Mouse (Mus musculus) forebrain, embryonic 13.5 days (tissue): ENCODE data around the gene Ubr1. TPM values are rescaled to one million over a fixed set of nuclear protein-coding genes. Genes with fewer than 3 reads are reported as not detected.

Source experiments
- ATAC-seq: fragments of 200-750 bp; cut with Nextera tagmentation; 2 replicates; pipeline ENCODE4 v1.8.0; 2017
- H3K27ac ChIP-seq: fragments of 300-500 bp; sonication (generic); 2 replicates; pipeline ENCODE4 v1.5.1; 2015; ENCODE audit warnings: inconsistent platforms, mild to moderate bottlenecking, moderate library complexity
- H3K27me3 ChIP-seq: fragments of 300-500 bp; sonication (generic); 2 replicates; pipeline ENCODE4 v1.6.1; 2015; ENCODE audit warnings: mild to moderate bottlenecking, inconsistent platforms
- H3K36me3 ChIP-seq: fragments of 300-500 bp; sonication (generic); 2 replicates; pipeline ENCODE4 v1.6.1; 2015; ENCODE audit warnings: mild to moderate bottlenecking, inconsistent platforms; ENCODE audit not compliant: poor library complexity, severe bottlenecking
- H3K4me1 ChIP-seq: fragments of 300-500 bp; sonication (generic); 2 replicates; pipeline ENCODE4 v1.6.1; 2015; ENCODE audit warnings: inconsistent platforms
- H3K4me2 ChIP-seq: fragments of 300-500 bp; sonication (generic); 2 replicates; pipeline ENCODE4 v1.6.1; 2015; ENCODE audit warnings: inconsistent platforms, mild to moderate bottlenecking, moderate library complexity
- H3K4me3 ChIP-seq: fragments of 300-500 bp; sonication (generic); 2 replicates; pipeline ENCODE4 v1.5.1; 2015; ENCODE audit warnings: mild to moderate bottlenecking, inconsistent platforms
- H3K9ac ChIP-seq: fragments of 300-500 bp; sonication (generic); 2 replicates; pipeline ENCODE4 v1.6.1; 2015; ENCODE audit warnings: mild to moderate bottlenecking, inconsistent platforms
- H3K9me3 ChIP-seq: fragments of 300-500 bp; sonication (generic); replicated peaks from 2 replicates; pipeline ENCODE4 v1.6.1; 2016; ENCODE audit warnings: inconsistent platforms
- WGBS: fragments of 180-500 bp; shearing (Covaris S2); methylation state at CpG from one replicate; pipeline ENCODE4 v1.1.7; 2015; 5-methylcytosine and 5-hydroxymethylcytosine counted together
- polyA plus RNA-seq: library from polyadenylated mRNA; unstranded; fragments of >200 nt; fragmentation: Nextera tagmentation; extraction: Ambion mirVana; gene quantifications from 2 replicates; pipeline ENCODE4 v1.2.1, GENCODE M21; 2015

Gene Ubr1
- polyA plus RNA-seq, 1 experiment from 2014 or later, result 32.1 TPM

DNA sequence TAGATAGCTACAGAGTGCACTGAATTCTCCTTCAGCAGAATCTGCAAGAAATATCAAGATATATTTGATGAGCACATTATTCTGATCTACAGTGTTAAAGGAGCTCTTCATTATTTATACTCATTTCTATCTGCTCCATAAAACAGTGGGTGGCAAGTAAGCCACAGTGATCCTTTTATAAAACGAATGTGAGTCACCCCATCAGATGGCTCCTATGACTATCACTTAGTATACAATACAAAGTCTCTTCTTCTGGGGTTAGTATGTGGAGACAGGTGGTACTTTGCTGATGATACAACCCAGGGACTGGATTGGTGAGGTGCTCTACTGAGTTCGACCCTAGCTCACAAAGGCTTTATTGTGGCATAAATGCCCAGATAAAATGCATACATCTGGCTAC lies 97.3 kb downstream of the Ubr1 start:
- Histone ChIP-seq H3K4me2 (no peak overlapping the region), H3K9me3 (no peaks in the 10 kb centered on the region), H3K9ac (no peak overlapping the region), H3K27me3 (no peaks in the 10 kb centered on the region), H3K4me3 (no peak overlapping the region), H3K4me1 (peaks cover 2% of the 10 kb centered on the region; the same call in 1 of the 2 replicates), H3K27ac (no peak overlapping the region), H3K36me3 (peaks cover 69% of the 10 kb centered on the region)
- 82% methylated on average over 2 of the region's 2 CpGs for WGBS
- ATAC-seq, result no peak

DNA sequence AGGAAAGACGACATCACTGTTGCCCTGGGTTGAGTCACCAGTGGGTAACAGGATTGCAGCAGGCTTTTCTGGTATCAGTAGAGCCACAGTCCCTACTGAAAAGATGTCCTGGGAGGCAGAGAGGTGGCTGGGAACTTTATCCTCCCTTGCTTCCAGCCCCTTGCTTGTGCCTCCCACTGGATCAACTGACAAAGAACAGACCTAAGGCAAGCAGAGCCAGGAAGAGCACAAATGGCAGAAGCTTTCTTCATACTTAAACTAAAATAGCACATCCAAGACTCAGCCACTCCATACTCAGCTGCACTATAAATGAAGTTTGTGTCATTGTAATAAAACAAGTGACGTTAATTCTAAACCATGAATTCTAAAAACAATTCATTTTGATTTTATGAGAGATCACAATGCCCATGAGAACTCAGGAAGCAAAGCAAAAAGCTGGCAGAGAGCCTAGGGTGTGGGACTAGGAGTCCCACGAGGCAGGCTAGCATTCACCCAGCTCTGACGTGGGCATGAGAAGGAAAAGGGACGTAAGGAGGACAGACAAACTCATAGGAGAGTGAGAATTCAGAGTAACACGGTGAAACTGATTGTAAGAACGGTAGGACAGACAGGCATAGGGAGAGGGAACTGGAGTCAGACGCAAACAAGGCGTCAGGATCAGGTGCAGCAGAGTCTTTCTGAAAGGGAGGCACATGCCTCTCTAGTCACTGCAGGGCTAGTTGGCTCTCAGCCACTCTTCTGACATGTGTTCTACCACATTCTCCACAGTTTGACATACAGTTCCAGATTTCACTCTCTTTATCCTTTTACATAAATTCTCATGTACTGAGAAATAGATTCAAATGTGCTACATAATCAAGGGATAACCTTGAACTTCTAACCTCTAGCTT lies 98.8 kb downstream of the Ubr1 start:
- Histone ChIP-seq H3K9me3 (no peaks in the 10 kb centered on the region), H3K4me2 (no peak overlapping the region), H3K36me3 (peaks cover 68% of the 10 kb centered on the region), H3K27ac (no peak overlapping the region), H3K9ac (no peak overlapping the region), H3K27me3 (no peaks in the 10 kb centered on the region), H3K4me1 (peaks cover 2% of the 10 kb centered on the region; the same call in 1 of the 2 replicates), H3K4me3 (no peak overlapping the region)
- WGBS, result 80% methylated on average over 9 of the region's 9 CpGs
- ATAC-seq, result no peak

DNA sequence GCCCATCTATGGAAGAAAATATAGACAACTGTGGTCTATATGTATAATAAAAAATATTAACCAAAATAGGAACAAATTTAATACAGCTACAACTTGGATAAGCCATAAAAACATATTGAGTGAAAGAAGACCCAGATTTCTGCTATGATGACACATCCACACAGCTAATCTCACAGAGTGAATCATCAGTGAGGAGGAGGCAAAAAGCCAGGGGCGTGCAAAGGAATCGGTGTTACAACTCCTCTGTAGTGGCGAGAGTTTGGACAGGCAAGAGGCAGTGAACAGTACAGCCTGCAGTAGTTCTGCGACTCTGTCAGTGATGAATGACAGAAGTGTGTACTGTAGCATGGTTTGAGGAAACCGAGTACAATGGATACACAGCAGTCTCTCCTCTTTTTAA lies 103.2 kb downstream of the Ubr1 start:
- H3K36me3 ChIP-seq, result peaks cover 58% of the 10 kb centered on the region
- no peak overlapping the region for H3K4me3 ChIP-seq
- peaks cover 2% of the 10 kb centered on the region; the same call in 1 of the 2 replicates for H3K4me1 ChIP-seq
- no peak overlapping the region for H3K9ac ChIP-seq
- ATAC-seq, result no peak
- WGBS, result 93% methylated on average over 5 of the region's 5 CpGs
- no peaks in the 10 kb centered on the region for H3K9me3 ChIP-seq
- no peak overlapping the region for H3K4me2 ChIP-seq
- no peak overlapping the region for H3K27ac ChIP-seq
- no peaks in the 10 kb centered on the region for H3K27me3 ChIP-seq

DNA sequence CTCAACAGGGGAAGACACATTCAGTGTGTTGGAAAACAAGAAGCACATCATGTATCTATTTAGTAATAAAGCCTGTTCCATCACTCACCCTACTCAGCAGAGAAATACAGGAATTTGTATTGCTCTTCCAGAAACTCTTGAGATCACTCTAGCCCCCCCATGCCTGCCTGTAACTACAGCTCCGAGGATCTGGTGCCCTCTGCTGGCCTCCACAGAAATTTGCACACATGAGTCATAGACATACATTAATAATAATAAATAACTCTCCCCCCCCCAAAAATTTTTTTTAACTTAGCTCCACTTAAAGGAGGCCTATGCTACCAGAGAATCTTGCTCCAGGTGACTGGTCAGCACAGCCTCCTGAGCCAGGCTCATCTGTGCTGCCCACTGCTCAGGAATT lies 104.0 kb downstream of the Ubr1 start:
- Histone ChIP-seq H3K27ac (no peak overlapping the region), H3K9me3 (no peaks in the 10 kb centered on the region), H3K36me3 (peaks cover 58% of the 10 kb centered on the region), H3K4me1 (peaks cover 2% of the 10 kb centered on the region; the same call in 1 of the 2 replicates), H3K27me3 (no peaks in the 10 kb centered on the region), H3K4me2 (no peak overlapping the region), H3K4me3 (no peak overlapping the region), H3K9ac (no peak overlapping the region)
- ATAC-seq, result no peak
- 32% methylated on average over 1 of the region's 1 CpGs for WGBS

DNA sequence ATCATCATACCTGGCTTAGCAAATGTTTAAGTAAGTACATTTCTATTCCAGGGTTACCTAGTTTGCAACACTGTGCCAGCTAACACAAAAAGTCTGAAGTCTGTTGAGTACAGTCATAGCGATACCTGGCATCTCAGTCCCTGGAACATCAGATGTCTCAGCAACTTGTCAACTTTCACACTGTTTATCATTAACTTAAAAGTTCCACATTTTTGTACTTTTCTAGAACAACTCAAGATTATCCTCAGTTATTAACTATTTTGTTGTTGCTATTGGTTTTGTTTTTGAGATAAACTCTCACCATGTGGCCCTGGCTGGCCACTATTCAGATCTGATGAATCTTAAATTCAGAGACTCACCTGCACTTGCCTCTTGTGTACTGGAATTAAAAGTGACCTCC lies 107.1 kb downstream of the Ubr1 start:
- H3K9me3 ChIP-seq, result no peaks in the 10 kb centered on the region
- H3K36me3 ChIP-seq, result peaks cover 52% of the 10 kb centered on the region
- H3K4me1 ChIP-seq, result no peaks in the 10 kb centered on the region
- no peak overlapping the region for H3K27ac ChIP-seq
- H3K27me3 ChIP-seq, result no peaks in the 10 kb centered on the region
- WGBS, result 95% methylated on average over 1 of the region's 1 CpGs
- H3K4me2 ChIP-seq, result no peak overlapping the region
- no peak overlapping the region for H3K4me3 ChIP-seq
- no peak for ATAC-seq
- H3K9ac ChIP-seq, result no peak overlapping the region

DNA sequence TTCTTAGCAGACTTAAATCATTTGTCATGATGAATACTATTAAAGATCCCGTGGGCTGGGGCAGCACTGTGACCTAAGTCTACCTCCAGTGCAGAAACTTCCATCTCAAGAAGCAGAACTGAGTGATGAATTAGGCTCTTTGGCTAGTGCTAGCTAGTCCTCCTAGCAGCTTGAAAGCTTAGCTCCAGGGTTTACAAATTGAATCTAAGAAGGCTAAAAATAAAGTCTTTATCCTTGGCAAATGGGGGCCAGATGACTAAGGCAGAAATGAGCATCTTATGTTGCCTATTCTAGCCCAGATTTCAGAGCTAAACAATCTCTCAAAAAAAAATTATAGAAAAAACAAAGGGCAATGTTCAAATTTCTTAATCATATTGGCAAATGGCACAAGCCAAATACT lies 109.8 kb downstream of the Ubr1 start:
- H3K9ac ChIP-seq, result no peak overlapping the region
- 94% methylated on average over 1 of the region's 1 CpGs for WGBS
- H3K27ac ChIP-seq, result no peak overlapping the region
- no peaks in the 10 kb centered on the region for H3K27me3 ChIP-seq
- peaks cover 41% of the 10 kb centered on the region for H3K36me3 ChIP-seq
- no peaks in the 10 kb centered on the region for H3K9me3 ChIP-seq
- no peaks in the 10 kb centered on the region for H3K4me1 ChIP-seq
- H3K4me2 ChIP-seq, result no peak overlapping the region
- ATAC-seq, result no peak
- H3K4me3 ChIP-seq, result no peak overlapping the region

DNA sequence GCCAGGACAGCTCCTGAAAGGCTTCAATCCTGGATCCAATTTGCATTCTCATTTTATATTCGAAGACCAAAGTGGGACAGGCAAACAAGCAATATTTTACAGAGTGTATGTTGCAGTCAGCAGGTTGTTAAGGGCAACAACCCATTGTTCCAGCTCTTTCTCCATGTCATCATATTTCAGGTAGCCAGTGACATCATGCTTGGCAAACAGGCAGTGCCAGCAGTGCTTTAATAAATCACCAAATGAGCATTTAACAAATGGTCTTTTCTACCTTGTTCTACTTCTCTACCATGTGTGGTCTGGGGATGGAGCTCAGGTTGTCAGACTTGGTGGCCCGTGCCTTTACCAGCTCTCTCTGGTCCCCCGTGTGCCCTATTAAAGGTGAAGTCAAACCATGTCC lies 112.4 kb downstream of the Ubr1 start:
- peaks cover 26% of the 10 kb centered on the region for H3K36me3 ChIP-seq
- no peak overlapping the region for H3K27ac ChIP-seq
- H3K9ac ChIP-seq, result no peak overlapping the region
- no peak overlapping the region for H3K4me2 ChIP-seq
- 87% methylated on average over 3 of the region's 3 CpGs for WGBS
- ATAC-seq, result no peak
- H3K9me3 ChIP-seq, result no peaks in the 10 kb centered on the region
- H3K27me3 ChIP-seq, result no peaks in the 10 kb centered on the region
- no peaks in the 10 kb centered on the region for H3K4me1 ChIP-seq
- H3K4me3 ChIP-seq, result no peak overlapping the region

DNA sequence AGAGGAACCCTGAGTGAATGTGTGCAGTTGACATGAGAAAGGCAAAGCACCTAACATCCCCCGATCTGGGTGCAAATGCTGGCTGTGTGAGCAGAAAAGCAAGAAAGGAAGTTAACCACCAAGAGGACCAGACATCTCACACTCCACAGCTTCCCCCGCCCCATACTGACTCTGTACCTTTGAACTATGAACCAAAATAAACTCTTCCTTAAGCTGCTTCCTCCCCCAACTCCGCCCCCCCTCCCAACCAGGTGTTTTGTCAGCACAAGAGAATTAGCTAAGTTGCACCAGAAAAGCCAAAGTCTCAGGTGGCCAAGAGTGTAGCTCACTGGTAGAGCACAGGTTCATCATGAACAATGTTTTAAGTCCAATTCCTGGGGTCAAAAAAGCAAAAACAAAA lies 117.4 kb downstream of the Ubr1 start:
- no peaks in the 10 kb centered on the region for H3K9me3 ChIP-seq
- H3K36me3 ChIP-seq, result no peaks in the 10 kb centered on the region
- H3K27ac ChIP-seq, result no peak overlapping the region
- H3K4me1 ChIP-seq, result peaks cover 20% of the 10 kb centered on the region; the same call in 1 of the 2 replicates
- ATAC-seq, result no peak
- H3K4me2 ChIP-seq, result no peak overlapping the region
- H3K9ac ChIP-seq, result no peak overlapping the region
- H3K27me3 ChIP-seq, result no peaks in the 10 kb centered on the region
- 86% methylated on average over 3 of the region's 3 CpGs for WGBS
- no peak overlapping the region for H3K4me3 ChIP-seq

DNA sequence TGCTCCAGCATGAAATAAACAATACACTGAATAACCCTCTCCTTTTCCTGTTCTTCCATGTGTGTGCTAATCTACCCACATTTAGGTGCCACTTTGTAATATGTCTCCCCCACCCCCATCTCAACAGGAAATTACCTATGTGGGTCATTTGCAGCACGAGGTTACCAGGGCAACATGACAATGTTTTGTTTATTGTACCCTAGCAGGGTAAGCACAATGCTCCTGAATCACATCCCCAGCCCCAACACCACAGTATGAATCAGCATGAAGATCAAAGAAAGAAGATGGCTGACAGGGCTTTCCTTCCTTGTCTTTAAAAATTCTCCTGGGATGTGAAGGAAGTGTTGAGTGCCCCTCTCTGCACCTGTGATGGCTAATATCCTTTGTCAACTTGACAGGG lies 117.9 kb downstream of the Ubr1 start:
- H3K4me3 ChIP-seq, result no peak overlapping the region
- no peaks in the 10 kb centered on the region for H3K27me3 ChIP-seq
- H3K27ac ChIP-seq, result no peak overlapping the region
- H3K9me3 ChIP-seq, result no peaks in the 10 kb centered on the region
- no peak for ATAC-seq
- 36% methylated on average over 1 of the region's 1 CpGs for WGBS
- H3K9ac ChIP-seq, result no peak overlapping the region
- H3K36me3 ChIP-seq, result no peaks in the 10 kb centered on the region
- H3K4me2 ChIP-seq, result no peak overlapping the region
- H3K4me1 ChIP-seq, result peaks cover 25% of the 10 kb centered on the region

DNA sequence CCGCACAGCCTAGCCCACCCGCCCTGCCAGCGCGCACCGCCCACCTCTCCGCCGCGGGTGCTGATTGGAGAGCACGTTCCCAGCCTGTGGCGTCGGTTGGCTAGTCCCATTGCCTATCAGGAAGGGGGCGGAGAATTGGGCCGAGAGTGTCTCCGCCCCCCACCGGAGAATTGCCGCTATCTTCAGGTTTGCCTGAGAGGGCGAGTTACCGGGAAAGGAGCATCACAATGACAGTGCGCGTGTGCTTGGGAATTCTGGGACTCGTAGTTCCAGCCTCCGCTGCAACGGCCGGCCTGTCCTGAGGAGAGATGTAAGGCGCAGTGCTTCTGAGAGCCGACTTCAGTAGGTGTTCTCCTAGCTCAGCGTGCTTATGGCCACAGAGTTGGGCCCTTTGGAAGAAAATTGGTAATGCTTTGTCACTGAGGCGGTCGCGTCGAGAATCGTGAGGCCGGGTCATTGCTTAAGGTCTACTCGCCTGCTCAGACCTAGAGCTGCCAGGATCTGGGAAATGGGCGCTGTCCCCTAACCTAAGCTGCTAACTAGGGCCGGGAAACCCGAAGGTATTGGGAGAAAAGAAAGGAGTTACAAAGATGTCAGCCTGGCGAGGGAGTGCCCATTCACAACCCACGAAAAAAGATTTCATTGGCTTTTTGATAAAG lies 120.0 kb downstream of the Ubr1 start, which contains the start of gene Ttbk2:
Gene Ttbk2 (minus strand): TSS at position 181 of the 659 bp plus-strand sequence.
- H3K4me3 ChIP-seq, result peak within 1 kb of the TSS; percentile 93
- H3K4me1 ChIP-seq, result peaks cover 26% of the 10 kb centered on the region
- 1% methylated on average over 38 of the region's 39 CpGs for WGBS
- H3K27ac ChIP-seq, result peak within 1 kb of the TSS; percentile 80
- peak within 1 kb of the TSS; percentile 72 for H3K4me2 ChIP-seq
- H3K9me3 ChIP-seq, result no peaks in the 10 kb centered on the region
- H3K9ac ChIP-seq, result peak within 1 kb of the TSS; percentile 87
- no peaks in the 10 kb centered on the region for H3K36me3 ChIP-seq
- H3K27me3 ChIP-seq, result no peaks in the 10 kb centered on the region
- peak; percentile 100 for ATAC-seq

DNA sequence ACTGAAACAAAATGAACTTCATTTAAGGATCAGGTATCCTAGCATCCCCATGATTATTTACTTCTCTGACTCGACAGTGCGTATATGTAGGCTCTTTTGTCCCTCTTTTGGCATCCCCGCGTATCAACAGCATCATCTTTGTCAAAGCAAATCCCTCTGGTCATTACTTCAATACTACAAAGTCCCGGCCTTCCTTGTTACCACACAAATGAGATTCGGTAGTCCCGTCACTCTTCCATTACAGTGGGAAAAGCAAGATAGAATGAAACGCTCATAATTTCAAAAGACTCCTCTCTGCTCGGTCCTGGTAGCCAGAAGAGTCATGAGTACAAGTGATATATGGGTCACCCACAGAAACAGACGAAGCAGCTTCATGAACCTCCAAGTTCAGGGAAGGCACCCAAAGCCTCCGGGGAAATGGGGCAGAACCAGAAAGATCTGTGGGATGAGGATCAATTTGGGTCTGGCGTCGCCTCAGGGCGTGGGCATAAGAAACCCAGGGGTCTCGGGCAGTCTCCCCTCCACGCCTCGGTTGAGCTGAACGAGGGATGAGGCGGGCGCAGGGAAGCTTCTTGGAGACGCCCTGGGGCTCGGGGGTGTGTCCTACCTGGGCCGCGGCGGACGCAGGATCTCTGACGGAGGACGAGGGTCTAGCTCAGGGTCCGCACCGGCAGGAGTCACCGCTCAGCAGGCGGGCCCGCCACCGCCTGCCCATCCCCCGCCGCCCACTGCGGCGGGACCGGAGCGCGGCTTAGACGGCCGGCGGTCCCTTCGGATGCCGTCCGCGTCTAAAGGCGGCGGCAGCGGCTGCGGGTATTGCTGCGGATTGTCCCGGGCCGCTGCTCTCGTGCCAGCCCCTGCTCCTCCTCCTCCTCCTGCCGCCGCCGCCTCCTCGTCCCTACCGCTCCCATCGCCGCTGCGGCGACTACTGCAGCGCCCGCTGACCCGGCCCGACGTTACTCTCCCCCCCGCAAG lies 120.8 kb downstream of the Ubr1 start, which contains the start of gene Cdan1:
Gene Cdan1 (minus strand): TSS at position 680 of the 975 bp plus-strand sequence.
- peak within 1 kb of the TSS; percentile 87 for H3K9ac ChIP-seq
- WGBS, result under 1% methylated on average over 45 of the region's 71 CpGs
- ATAC-seq, result peak; percentile 62

More for the DNA sequence above, 120.8 kb downstream of the Ubr1 start, which contains the start of gene Cdan1:
- H3K4me2 ChIP-seq, result peak within 1 kb of the TSS; percentile 72
- no peaks in the 10 kb centered on the region for H3K36me3 ChIP-seq
- no peaks in the 10 kb centered on the region for H3K9me3 ChIP-seq
- H3K27ac ChIP-seq, result peak within 1 kb of the TSS; percentile 80
- no peaks in the 10 kb centered on the region for H3K27me3 ChIP-seq
- peaks cover 26% of the 10 kb centered on the region for H3K4me1 ChIP-seq
- H3K4me3 ChIP-seq, result peak within 1 kb of the TSS; percentile 93
